Mouse (Mus musculus): ENCODE results near the gene Inafm1.
A peak's percentile ranks its signal among the peaks of the same experiment; 100 is the strongest.
"Not testable (repeated sequence)": the region's sequence is repeated elsewhere in the genome, so short reads cannot be mapped to it uniquely, and the experiment has no call there.

The Inafm1 gene

GRCm38 (mm10) chr7:16263015-16263787, 10.2 kb downstream of the Inafm1 start:
- peak; percentile 62 for DNase-seq (ENCODE audit: low spot score)

GRCm38 (mm10) chr7:16261097-16261496, 12.3 kb downstream of the Inafm1 start:
- DNase-seq (ENCODE audit: low spot score): no peak

- no peak for DNase-seq (ENCODE audit: low spot score)
Measured at GRCm38 (mm10) chr7:16259110-16259590, 14.3 kb downstream of the Inafm1 start, which contains the start of gene C5ar1. Gene C5ar1, minus strand, starts transcription at chr7:16259540.

- DNase-seq (ENCODE audit: low spot score): no peak
Measured at GRCm38 (mm10) chr7:16257830-16258229, 15.6 kb downstream of the Inafm1 start.

GRCm38 (mm10) chr7:16255963-16256362, 17.5 kb downstream of the Inafm1 start:
- not testable (repeated sequence) for DNase-seq (ENCODE audit: low spot score)

GRCm38 (mm10) chr7:16254195-16254594, 19.2 kb downstream of the Inafm1 start:
- no peak for DNase-seq (ENCODE audit: low spot score)

- DNase-seq (ENCODE audit: low spot score): no peak
Measured at GRCm38 (mm10) chr7:16250687-16251086, 22.7 kb downstream of the Inafm1 start.

GRCm38 (mm10) chr7:16245958-16246357, 27.5 kb downstream of the Inafm1 start:
- no peak for DNase-seq (ENCODE audit: low spot score)

- DNase-seq (ENCODE audit: low spot score): no peak
Measured at GRCm38 (mm10) chr7:16244067-16244466, 29.4 kb downstream of the Inafm1 start, which contains the start of gene C5ar2. Gene C5ar2, minus strand, starts transcription at chr7:16244154.

- no peak for DNase-seq (ENCODE audit: low spot score)
Measured at GRCm38 (mm10) chr7:16242198-16242597, 31.2 kb downstream of the Inafm1 start.

GRCm38 (mm10) chr7:16241787-16242186, 31.6 kb downstream of the Inafm1 start:
- DNase-seq (ENCODE audit: low spot score): no peak

- DNase-seq (ENCODE audit: low spot score): no peak
Measured at GRCm38 (mm10) chr7:16240978-16241303, 32.5 kb downstream of the Inafm1 start.

GRCm38 (mm10) chr7:16240281-16240977, 33.0 kb downstream of the Inafm1 start:
- no peak for DNase-seq (ENCODE audit: low spot score)

GRCm38 (mm10) chr7:16239554-16239997, 33.8 kb downstream of the Inafm1 start:
- DNase-seq (ENCODE audit: low spot score): no peak

- DNase-seq (ENCODE audit: low spot score): no peak
Measured at GRCm38 (mm10) chr7:16229869-16230268, 43.5 kb downstream of the Inafm1 start.
